Mouse (Mus musculus) G1E (cell line): Measurements from ENCODE around the gene Cdc14b.

Source experiments
- CTCF ChIP-seq: IDR thresholded peaks from 2 replicates; pipeline ENCODE4 v1.5.1; 2012; ENCODE audit warnings: low read depth, low read length, inconsistent platforms, mixed read lengths
- GATA1 ChIP-seq: IDR thresholded peaks from 2 replicates; pipeline ENCODE4 v1.6.1; 2012; ENCODE audit warnings: borderline replicate concordance, low read length, inconsistent platforms, mixed read lengths

DNA sequence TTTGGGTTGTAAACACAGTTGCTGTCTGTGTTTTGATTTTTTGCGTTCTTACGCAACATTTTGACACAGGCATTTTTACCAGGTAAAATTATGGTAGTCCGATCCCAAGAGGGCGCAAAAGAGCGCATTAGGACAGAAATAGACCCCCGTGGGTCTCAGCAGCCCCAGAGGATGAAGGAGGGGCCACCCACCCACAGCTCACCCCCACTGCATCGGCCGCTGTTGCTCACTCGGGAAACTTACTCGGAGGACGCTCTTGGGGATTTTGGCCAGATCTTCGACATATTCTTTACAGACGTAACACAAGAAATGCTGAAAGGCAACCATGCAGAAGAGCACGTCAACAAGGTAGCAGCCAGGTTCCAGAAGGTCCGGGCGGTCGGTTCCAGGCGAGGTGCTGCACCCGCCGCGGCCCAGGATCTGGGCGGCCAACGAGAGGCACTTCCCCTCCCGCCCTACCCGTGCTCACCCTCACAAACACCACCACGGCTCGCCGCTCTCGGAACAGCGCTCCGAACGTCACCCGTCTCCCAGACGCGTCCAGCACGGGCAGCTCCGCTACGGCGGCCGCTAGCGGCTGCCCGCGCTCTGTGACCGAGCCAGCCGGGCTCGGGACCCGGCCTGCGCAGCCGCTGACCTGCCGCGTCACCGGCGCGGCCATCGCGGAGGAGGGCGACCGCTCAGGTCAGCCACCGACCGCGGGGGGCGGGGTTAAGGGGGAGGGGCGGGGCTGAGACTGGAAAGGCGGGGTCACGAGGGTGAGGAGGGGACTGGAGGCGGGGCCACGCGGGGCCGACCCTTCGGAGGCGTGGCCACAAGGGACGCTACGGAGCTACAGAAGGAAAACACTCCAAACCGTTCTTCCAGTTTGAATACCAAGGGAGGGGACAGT, 37.2 kb upstream of the Cdc14b start, which contains the start of gene Aaed1:
- TF ChIP-seq GATA1 (no peak), CTCF (no peak)
